Mouse (Mus musculus) gastrocnemius, postnatal 14 days (tissue): ENCODE results near the gene Rasl12. TPM values are rescaled to one million over a fixed set of nuclear protein-coding genes. Genes with fewer than 3 reads are reported as not detected.

Experiments used
- DNase-seq: peaks from one replicate; pipeline ENCODE4 v3.0.0; 2021; ENCODE audit warnings: mixed read lengths
- intact Hi-C: fragments of 180-260 bp; cut with DNase I; formaldehyde crosslinking; loops from one replicate; pipeline ENCODE4 v1.15.1; 2025; ENCODE audit warnings: low total_unique reads
- long read RNA-seq, 2 experiments: library from polyadenylated mRNA; stranded (forward); transcript quantifications; one replicate each; pipeline ENCODE4 v2.0.0; 2021
- total RNA-seq, 2 experiments: library from RNA; stranded (reverse); gene quantifications; 2 replicates each; pipeline ENCODE4 v1.2.3; 2021

Gene Rasl12
- total RNA-seq = 1 to 10 TPM; 6.7 to 7.7 TPM
- long read RNA-seq, experiment 1, transcript Rasl12-201 (5 exons, 2,390 nt) = major isoform, 7 of 8 reads
- long read RNA-seq, experiment 1, partial matches to known transcripts = 1 of 8 reads
- long read RNA-seq, experiment 1, other reads (novel, unspliced or antisense) = 0 of 8 reads
- long read RNA-seq, experiment 2, transcript Rasl12-201 (5 exons, 2,390 nt) = major isoform, 10 of 14 reads
- long read RNA-seq, experiment 2, partial matches to known transcripts = 1 of 14 reads
- long read RNA-seq, experiment 2, other reads (novel, unspliced or antisense) = 0 of 14 reads

- intact Hi-C loops = no loop called here
- peak; percentile 80 for DNase-seq
Observed at GRCm38 (mm10) chr9:65398279-65398678, at the start of gene Rasl12. TSS of gene Rasl12 (plus strand) at chr9:65398506.

GRCm38 (mm10) chr9:65353251-65353650 lies 45.1 kb upstream of the Rasl12 start:
- intact Hi-C loops = no loop called here
- no peak for DNase-seq

- intact Hi-C loops = no loop called here
- DNase-seq = no peak
Observed at GRCm38 (mm10) chr9:65356561-65356960, 41.7 kb upstream of the Rasl12 start.

GRCm38 (mm10) chr9:65356971-65357370 lies 41.3 kb upstream of the Rasl12 start:
- no peak for DNase-seq
- intact Hi-C loops = no loop called here

GRCm38 (mm10) chr9:65358956-65359480 lies 39.3 kb upstream of the Rasl12 start:
- no peak for DNase-seq
- intact Hi-C loops = no loop called here

GRCm38 (mm10) chr9:65360641-65361448 lies 37.5 kb upstream of the Rasl12 start, which contains the start of gene Ubap1l:
TSS of gene Ubap1l (plus strand) at chr9:65361041.
- intact Hi-C loops = no loop called here
- no peak for DNase-seq

GRCm38 (mm10) chr9:65363684-65364083 lies 34.6 kb upstream of the Rasl12 start:
- intact Hi-C loops = no loop called here
- DNase-seq = no peak

GRCm38 (mm10) chr9:65365721-65366120 lies 32.6 kb upstream of the Rasl12 start:
- DNase-seq = no peak
- intact Hi-C loops = no loop called here

- no peak for DNase-seq
- intact Hi-C loops = loop anchor here (2.0 to 5.0 kb wide), 2 partner anchors 25 to 41 kb away; partner anchors contain the start of gene Pdcd7
Observed at GRCm38 (mm10) chr9:65371756-65372155, 26.6 kb upstream of the Rasl12 start.

GRCm38 (mm10) chr9:65372449-65372848 lies 25.9 kb upstream of the Rasl12 start:
- intact Hi-C loops = loop anchor here (2.0 to 5.0 kb wide), 2 partner anchors 26 to 40 kb away; partner anchors contain the start of gene Pdcd7
- peak; percentile 41 for DNase-seq

GRCm38 (mm10) chr9:65374468-65375162 lies 23.7 kb upstream of the Rasl12 start:
- intact Hi-C loops = loop anchor here (5.0 kb wide), 1 partner anchor 38 kb away; no protein-coding TSS in a partner anchor
- peak; percentile 50 for DNase-seq

GRCm38 (mm10) chr9:65375163-65375934 lies 23.0 kb upstream of the Rasl12 start:
- intact Hi-C loops = no loop called here
- DNase-seq = no peak

GRCm38 (mm10) chr9:65381017-65381590 lies 17.2 kb upstream of the Rasl12 start:
- DNase-seq = peak; percentile 52
- intact Hi-C loops = no loop called here

- intact Hi-C loops = no loop called here
- DNase-seq = peak; percentile 29
Observed at GRCm38 (mm10) chr9:65382031-65382750, 16.1 kb upstream of the Rasl12 start.

- no peak for DNase-seq
Observed at GRCm38 (mm10) chr9:65382751-65383097, 15.6 kb upstream of the Rasl12 start.

GRCm38 (mm10) chr9:65384276-65384675 lies 14.0 kb upstream of the Rasl12 start:
- peak; percentile 71 for DNase-seq
- intact Hi-C loops = no loop called here

More at GRCm38 (mm10) chr9:65382751-65383097, 15.6 kb upstream of the Rasl12 start:
- intact Hi-C loops = no loop called here

GRCm38 (mm10) chr9:65386373-65387140 lies 11.7 kb upstream of the Rasl12 start:
- DNase-seq = no peak
- intact Hi-C loops = no loop called here
